Mouse (Mus musculus): ENCODE results near the gene Aif1. TPM values are rescaled to one million over a fixed set of nuclear protein-coding genes. Genes with fewer than 3 reads are reported as not detected.

The Aif1 gene
- total and polyA plus RNA-seq, 2 experiments: 1.6 to 13.3 TPM

DNA sequence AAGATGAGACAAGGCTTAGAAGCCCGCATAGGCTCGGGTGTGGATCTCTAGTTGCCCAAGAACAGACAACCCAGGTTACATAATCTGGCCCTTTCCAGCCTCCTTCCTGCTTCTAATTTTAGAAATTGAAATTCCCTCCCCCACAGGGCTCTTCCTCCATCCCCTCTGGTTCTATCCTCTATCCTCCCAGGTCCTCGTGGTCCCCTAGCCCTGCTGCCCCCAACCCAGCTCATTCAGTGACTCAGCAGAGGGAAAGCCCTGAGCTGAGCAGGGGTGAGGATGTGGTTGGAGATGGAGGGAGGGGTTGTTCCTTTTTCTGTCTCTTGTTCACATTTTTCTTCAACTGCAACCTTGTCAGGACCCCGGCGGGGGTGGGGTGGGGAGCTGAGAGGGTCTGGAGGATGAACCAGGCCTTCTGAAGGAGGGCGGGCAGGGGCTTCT, 43.8 kb upstream of the Aif1 start:
- DNase-seq (ENCODE audit: extremely low read depth, low read depth, low spot score): no peak
- Histone ChIP-seq H3K27me3 (ENCODE audit: control insufficient read depth, insufficient read depth, low read length) (no peaks in the 10 kb centered on the region), H3K4me1 (ENCODE audit: control insufficient read depth, insufficient read depth, low read length) (peaks cover 6% of the 10 kb centered on the region), H3K79me2 (ENCODE audit: control insufficient read depth, insufficient read depth, low read length) (no peaks in the 10 kb centered on the region), H3K4me3 (ENCODE audit: insufficient read depth, low read depth, low read length) (no peak overlapping the region), H3K27ac (replicated peaks; ENCODE audit: insufficient read depth, low read depth, low read length) (peak overlapping the region; percentile 68), H3K36me3 (ENCODE audit: control insufficient read depth, insufficient read depth, low read length) (no peaks in the 10 kb centered on the region), H3K9ac (ENCODE audit: low read depth, low read length) (no peak overlapping the region)
- 65% methylated on average over 6 of the region's 6 CpGs for WGBS
- TF ChIP-seq POLR2A (IDR thresholded peaks at IDR 0.05; ENCODE audit: extremely low read depth, insufficient read depth, low read length): no peak
- TF ChIP-seq CTCF (IDR thresholded peaks at IDR 0.05; ENCODE audit: low read depth, low read length): no peak

DNA sequence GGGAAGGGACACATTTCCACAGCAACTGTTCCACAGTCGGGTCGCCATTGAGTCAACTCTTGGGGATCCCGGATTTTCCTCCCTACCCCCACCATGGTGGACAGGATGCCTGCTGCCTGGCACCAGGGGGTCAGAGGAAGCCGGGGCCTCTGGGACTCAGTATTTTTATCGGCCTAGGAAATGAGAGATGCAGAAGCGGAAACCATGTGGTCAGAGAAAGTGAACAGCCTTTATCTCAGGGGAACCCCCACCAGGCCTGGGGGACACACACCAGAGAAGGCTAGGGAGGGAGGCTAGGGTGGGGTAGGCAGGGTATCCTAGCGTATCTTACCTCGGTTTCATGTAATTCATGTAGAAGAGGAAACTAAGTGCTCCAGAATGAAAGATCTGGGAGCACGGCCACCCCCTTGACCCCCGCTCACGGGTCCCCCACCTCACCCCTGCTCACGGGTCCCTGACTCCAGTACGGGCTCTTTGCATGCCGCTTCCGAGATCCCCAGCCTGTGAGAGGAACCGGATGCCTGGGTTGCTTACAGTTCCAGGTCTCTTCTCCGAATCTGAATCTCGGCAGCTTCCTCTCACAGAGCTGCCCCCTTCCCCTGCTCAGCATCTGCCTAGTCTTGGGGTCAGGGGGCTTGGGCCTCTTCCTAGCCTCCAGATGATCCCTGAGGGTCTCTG, 42.8 kb upstream of the Aif1 start:
- no peak overlapping the region for H3K9ac ChIP-seq (ENCODE audit: low read depth, low read length)
- H3K4me3 ChIP-seq (ENCODE audit: insufficient read depth, low read depth, low read length): no peak overlapping the region
- H3K27ac ChIP-seq (replicated peaks; ENCODE audit: insufficient read depth, low read depth, low read length): peak overlapping the region; percentile 68
- H3K36me3 ChIP-seq (ENCODE audit: control insufficient read depth, insufficient read depth, low read length): no peaks in the 10 kb centered on the region
- DNase-seq (ENCODE audit: extremely low read depth, low read depth, low spot score): no peak
- H3K4me1 ChIP-seq (ENCODE audit: control insufficient read depth, insufficient read depth, low read length): peaks cover 6% of the 10 kb centered on the region
- TF ChIP-seq CTCF (IDR thresholded peaks at IDR 0.05; ENCODE audit: low read depth, low read length) (no peak), POLR2A (IDR thresholded peaks at IDR 0.05; ENCODE audit: extremely low read depth, insufficient read depth, low read length) (no peak)
- WGBS: 73% methylated on average over 18 of the region's 18 CpGs
- H3K79me2 ChIP-seq (ENCODE audit: control insufficient read depth, insufficient read depth, low read length): no peaks in the 10 kb centered on the region
- no peaks in the 10 kb centered on the region for H3K27me3 ChIP-seq (ENCODE audit: control insufficient read depth, insufficient read depth, low read length)

DNA sequence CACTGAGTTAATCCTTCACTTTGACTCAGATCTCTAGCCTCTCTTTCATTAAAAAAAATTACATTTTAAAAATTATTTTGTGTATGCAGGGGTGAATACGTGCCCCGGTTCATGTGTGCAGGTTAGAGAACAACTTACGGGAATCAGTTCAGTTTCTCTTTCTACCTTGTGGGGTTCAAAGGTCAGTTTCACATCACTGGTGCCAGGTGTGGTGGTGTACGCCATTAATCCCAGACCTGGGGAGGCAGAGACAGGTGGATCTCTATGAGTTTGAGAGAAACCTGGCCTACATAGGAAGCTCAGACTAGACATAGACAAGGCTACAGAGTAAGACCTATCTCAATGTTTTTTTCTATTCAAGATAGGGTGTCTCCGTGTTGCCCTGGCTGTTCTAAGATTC, 37.2 kb upstream of the Aif1 start:
- H3K9ac ChIP-seq (ENCODE audit: low read depth, low read length): no peak overlapping the region
- no peak for TF ChIP-seq CTCF (IDR thresholded peaks at IDR 0.05; ENCODE audit: low read depth, low read length)
- no peak for TF ChIP-seq POLR2A (IDR thresholded peaks at IDR 0.05; ENCODE audit: extremely low read depth, insufficient read depth, low read length)
- 32% methylated on average over 5 of the region's 5 CpGs for WGBS

DNA sequence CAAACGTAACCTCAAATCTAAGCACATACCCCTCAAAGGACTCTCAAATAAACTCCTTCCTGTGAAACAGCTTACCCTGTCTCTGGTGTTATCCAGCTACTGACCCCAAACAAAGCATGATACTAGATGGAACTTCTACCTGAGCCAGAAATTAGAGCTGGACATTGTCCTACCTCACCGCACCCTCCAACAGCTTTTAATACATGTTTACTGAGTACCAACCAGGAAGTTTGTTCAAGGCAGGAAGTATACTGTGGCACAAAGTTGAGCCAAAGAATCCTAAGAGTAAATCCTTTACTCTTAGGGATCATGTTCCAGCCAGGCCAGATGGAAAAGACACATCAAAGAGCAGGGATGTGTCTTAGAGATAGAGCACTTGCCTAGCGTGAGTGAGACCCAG, 34.7 kb upstream of the Aif1 start:
- 58% methylated on average over 3 of the region's 3 CpGs for WGBS
- TF ChIP-seq POLR2A (IDR thresholded peaks at IDR 0.05; ENCODE audit: extremely low read depth, insufficient read depth, low read length): no peak
- TF ChIP-seq CTCF (IDR thresholded peaks at IDR 0.05; ENCODE audit: low read depth, low read length): no peak
- Histone ChIP-seq H3K27me3 (ENCODE audit: control insufficient read depth, insufficient read depth, low read length) (no peaks in the 10 kb centered on the region), H3K4me1 (ENCODE audit: control insufficient read depth, insufficient read depth, low read length) (no peaks in the 10 kb centered on the region), H3K79me2 (ENCODE audit: control insufficient read depth, insufficient read depth, low read length) (no peaks in the 10 kb centered on the region), H3K27ac (replicated peaks; ENCODE audit: insufficient read depth, low read depth, low read length) (no peak overlapping the region), H3K36me3 (ENCODE audit: control insufficient read depth, insufficient read depth, low read length) (no peaks in the 10 kb centered on the region), H3K4me3 (ENCODE audit: insufficient read depth, low read depth, low read length) (no peak overlapping the region), H3K9ac (ENCODE audit: low read depth, low read length) (no peak overlapping the region)
- DNase-seq (ENCODE audit: extremely low read depth, low read depth, low spot score): no peak

More for the DNA sequence above, 37.2 kb upstream of the Aif1 start:
- no peak overlapping the region for H3K27ac ChIP-seq (replicated peaks; ENCODE audit: insufficient read depth, low read depth, low read length)
- H3K27me3 ChIP-seq (ENCODE audit: control insufficient read depth, insufficient read depth, low read length): no peaks in the 10 kb centered on the region
- no peaks in the 10 kb centered on the region for H3K79me2 ChIP-seq (ENCODE audit: control insufficient read depth, insufficient read depth, low read length)
- H3K4me3 ChIP-seq (ENCODE audit: insufficient read depth, low read depth, low read length): no peak overlapping the region
- peak; percentile 52 for DNase-seq (ENCODE audit: extremely low read depth, low read depth, low spot score)
- no peaks in the 10 kb centered on the region for H3K36me3 ChIP-seq (ENCODE audit: control insufficient read depth, insufficient read depth, low read length)
- no peaks in the 10 kb centered on the region for H3K4me1 ChIP-seq (ENCODE audit: control insufficient read depth, insufficient read depth, low read length)

DNA sequence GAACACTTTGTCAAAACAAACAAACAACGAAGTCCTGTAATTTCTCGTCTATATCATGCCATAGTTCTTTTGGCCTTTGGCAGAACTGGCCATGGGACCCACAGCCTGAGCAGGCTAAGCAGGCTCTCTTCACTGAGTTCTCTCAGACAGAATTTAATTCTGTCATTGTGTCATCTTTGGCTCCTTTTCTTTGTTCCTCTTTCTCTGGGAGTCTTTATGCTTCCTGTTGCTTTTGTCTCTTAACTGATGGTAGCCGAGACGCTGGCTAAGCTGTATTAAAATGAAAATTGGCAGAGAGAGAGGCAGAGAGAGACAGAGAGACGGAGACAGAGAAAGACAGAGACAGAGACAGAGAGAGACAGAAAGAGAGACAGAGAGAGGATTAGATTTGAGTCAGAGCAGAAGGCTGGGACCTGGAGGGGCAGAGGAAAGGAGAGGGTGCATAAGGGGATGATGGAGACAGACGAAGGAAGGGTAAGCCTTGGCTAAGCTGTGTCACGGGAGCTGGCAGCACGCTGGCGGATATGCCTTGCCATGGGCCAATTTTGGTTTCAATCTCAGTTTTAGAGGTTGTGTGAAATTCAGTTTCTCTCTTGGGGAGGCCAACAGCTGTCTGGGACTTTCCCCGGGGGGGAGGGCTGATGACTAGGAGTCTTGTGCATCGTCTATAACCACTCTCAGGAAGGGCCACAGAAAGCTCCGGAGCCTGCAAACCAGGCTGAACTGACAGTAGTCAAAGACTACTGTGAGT, 34.1 kb upstream of the Aif1 start:
- no peaks in the 10 kb centered on the region for H3K4me1 ChIP-seq (ENCODE audit: control insufficient read depth, insufficient read depth, low read length)
- H3K27ac ChIP-seq (replicated peaks; ENCODE audit: insufficient read depth, low read depth, low read length): peak overlapping the region; percentile 4; the same call in 1 of the 2 replicates
- no peak overlapping the region for H3K9ac ChIP-seq (ENCODE audit: low read depth, low read length)
- H3K27me3 ChIP-seq (ENCODE audit: control insufficient read depth, insufficient read depth, low read length): no peaks in the 10 kb centered on the region
- no peaks in the 10 kb centered on the region for H3K36me3 ChIP-seq (ENCODE audit: control insufficient read depth, insufficient read depth, low read length)
- WGBS: 68% methylated on average over 12 of the region's 12 CpGs
- no peak for DNase-seq (ENCODE audit: extremely low read depth, low read depth, low spot score)
- no peaks in the 10 kb centered on the region for H3K79me2 ChIP-seq (ENCODE audit: control insufficient read depth, insufficient read depth, low read length)
- no peak overlapping the region for H3K4me3 ChIP-seq (ENCODE audit: insufficient read depth, low read depth, low read length)
- no peak for TF ChIP-seq CTCF (IDR thresholded peaks at IDR 0.05; ENCODE audit: low read depth, low read length)
- TF ChIP-seq POLR2A (IDR thresholded peaks at IDR 0.05; ENCODE audit: extremely low read depth, insufficient read depth, low read length): no peak

DNA sequence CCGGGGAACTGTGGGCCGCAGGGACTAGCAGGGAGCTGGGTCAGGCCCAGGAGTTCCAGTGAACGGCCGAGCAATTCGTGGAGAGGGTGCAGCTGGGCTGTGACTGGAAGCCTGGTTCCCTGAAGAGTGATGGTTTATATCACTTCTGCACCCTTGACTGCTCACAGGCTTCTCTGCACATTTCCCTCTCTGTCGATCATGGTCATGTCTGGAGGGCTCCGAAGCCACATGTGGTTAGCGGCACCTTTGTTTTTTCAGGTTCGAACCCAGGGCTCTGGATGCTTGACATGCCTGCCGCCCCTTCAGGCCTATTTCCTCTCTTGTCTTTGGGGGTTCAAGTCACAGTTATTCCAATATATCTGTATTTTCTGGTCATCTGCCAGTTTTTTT, 29.5 kb upstream of the Aif1 start:
- Histone ChIP-seq H3K4me1 (ENCODE audit: control insufficient read depth, insufficient read depth, low read length) (no peaks in the 10 kb centered on the region), H3K79me2 (ENCODE audit: control insufficient read depth, insufficient read depth, low read length) (no peaks in the 10 kb centered on the region), H3K4me3 (ENCODE audit: insufficient read depth, low read depth, low read length) (no peak overlapping the region), H3K9ac (ENCODE audit: low read depth, low read length) (no peak overlapping the region), H3K27me3 (ENCODE audit: control insufficient read depth, insufficient read depth, low read length) (no peaks in the 10 kb centered on the region), H3K27ac (replicated peaks; ENCODE audit: insufficient read depth, low read depth, low read length) (no peak overlapping the region), H3K36me3 (ENCODE audit: control insufficient read depth, insufficient read depth, low read length) (no peaks in the 10 kb centered on the region)
- no peak for DNase-seq (ENCODE audit: extremely low read depth, low read depth, low spot score)
- no peak for TF ChIP-seq CTCF (IDR thresholded peaks at IDR 0.05; ENCODE audit: low read depth, low read length)
- 76% methylated on average over 10 of the region's 10 CpGs for WGBS

Data from liver, adult 2 months (tissue).